Mouse (Mus musculus) liver, adult 2 months (tissue): ENCODE results near the gene Rpl36.

Source experiments
- CTCF ChIP-seq: fragments of 200-500 bp; IDR thresholded peaks from 2 replicates; pipeline ENCODE4 v1.5.1; 2011; ENCODE audit warnings: low read depth, low read length, control low read depth
- POLR2A ChIP-seq: fragments of 200-500 bp; IDR thresholded peaks from 2 replicates; pipeline ENCODE4 v1.6.1; 2011; ENCODE audit warnings: low read length, control low read depth; ENCODE audit not compliant: insufficient read depth; ENCODE audit errors: extremely low read depth

- TF ChIP-seq POLR2A (no peak), CTCF (no peak)
Observed at GRCm38 (mm10) chr17:56588921-56589320, 24.3 kb upstream of the Rpl36 start.
